Mouse (Mus musculus) C2C12 (cell line): ENCODE measurements at regions not wholly inside any gene's neighbourhood (a gene's known extent, or its start where the extent isn't known, plus 50 kb on each side); places are given as distances from the start of the nearest gene placed in this dataset.

Source experiments
- H3K27me3 ChIP-seq: one replicate; pipeline ENCODE4 v1.6.1; 2011; ENCODE audit not compliant: control insufficient read depth, insufficient read depth, insufficient read length
- H3K36me3 ChIP-seq: one replicate; pipeline ENCODE4 v1.6.1; 2011; ENCODE audit not compliant: control insufficient read depth, insufficient read depth
- H3K4me3 ChIP-seq: one replicate; pipeline ENCODE4 v1.5.1; 2011; ENCODE audit warnings: mild to moderate bottlenecking, control low read depth; ENCODE audit not compliant: poor library complexity, insufficient read depth, severe bottlenecking
- H3K79me2 ChIP-seq: one replicate; pipeline ENCODE4 v1.6.1; 2011; ENCODE audit not compliant: control insufficient read depth, insufficient read depth
- H3K79me3 ChIP-seq: one replicate; pipeline ENCODE4 v1.6.1; 2011; ENCODE audit warnings: low read depth, control low read depth
- H3ac ChIP-seq: one replicate; pipeline ENCODE3; 2011; ENCODE audit warnings: low read depth; ENCODE audit not compliant: control insufficient read depth, insufficient read length
- CEBPB ChIP-seq: IDR thresholded peaks from one replicate; pipeline ENCODE4 v1.6.1; 2011; ENCODE audit warnings: low read depth, mild to moderate bottlenecking, control low read depth, moderate library complexity
- CTCF ChIP-seq: IDR thresholded peaks from one replicate; pipeline ENCODE4 v1.5.1; 2011; ENCODE audit not compliant: control insufficient read depth, insufficient read depth, insufficient read length
- FOSL1 ChIP-seq: IDR thresholded peaks from one replicate; pipeline ENCODE4 v1.8.0; 2011; ENCODE audit warnings: mild to moderate bottlenecking, low read length; ENCODE audit not compliant: poor library complexity, insufficient read depth, severe bottlenecking
- MAX ChIP-seq: IDR thresholded peaks from one replicate; pipeline ENCODE4 v1.6.1; 2011; ENCODE audit warnings: mild to moderate bottlenecking, control low read depth
- MYOD1 ChIP-seq: IDR thresholded peaks from one replicate; pipeline ENCODE4 v1.6.1; 2011; ENCODE audit warnings: low read depth; ENCODE audit not compliant: control insufficient read depth, insufficient read length
- MYOG ChIP-seq: IDR thresholded peaks from one replicate; pipeline ENCODE4 v1.6.1; 2011; ENCODE audit not compliant: control insufficient read depth, insufficient read length; ENCODE audit errors: extremely low read depth
- USF1 ChIP-seq: IDR thresholded peaks from one replicate; pipeline ENCODE4 v1.6.1; 2011; ENCODE audit warnings: low read depth, mild to moderate bottlenecking, control low read depth, moderate library complexity

DNA sequence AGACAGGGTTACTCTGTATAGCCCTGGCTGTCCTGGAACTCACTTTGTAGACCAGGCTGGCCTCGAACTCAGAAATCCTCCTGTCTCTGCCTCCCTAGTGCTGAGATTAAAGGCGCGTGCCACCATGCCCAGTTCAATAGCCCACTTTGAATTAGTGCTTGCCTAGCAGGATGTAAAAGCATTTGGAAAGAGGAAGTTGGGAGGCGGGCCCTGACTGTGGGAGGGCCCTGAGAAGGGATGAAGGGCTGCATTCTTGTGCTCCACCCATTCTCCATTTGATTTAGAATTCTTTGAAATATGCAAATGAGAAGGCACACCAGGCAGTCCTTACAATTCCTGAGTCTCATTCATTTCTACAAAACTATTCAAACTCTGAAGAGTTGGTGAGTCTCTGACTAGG is 287.6 kb downstream of the Barhl2 start:
- Histone ChIP-seq H3K79me2 (no peaks in the 10 kb centered on the region), H3K79me3 (no peaks in the 10 kb centered on the region), H3K36me3 (no peaks in the 10 kb centered on the region), H3ac (no peak overlapping the region), H3K27me3 (no peaks in the 10 kb centered on the region), H3K4me3 (no peak overlapping the region)
- no peak for TF ChIP-seq CTCF
- TF ChIP-seq MYOD1, result no peak
- no peak for TF ChIP-seq FOSL1
- TF ChIP-seq MYOG, result no peak
- no peak for TF ChIP-seq MAX
- TF ChIP-seq USF1, result no peak
- no peak for TF ChIP-seq CEBPB

DNA sequence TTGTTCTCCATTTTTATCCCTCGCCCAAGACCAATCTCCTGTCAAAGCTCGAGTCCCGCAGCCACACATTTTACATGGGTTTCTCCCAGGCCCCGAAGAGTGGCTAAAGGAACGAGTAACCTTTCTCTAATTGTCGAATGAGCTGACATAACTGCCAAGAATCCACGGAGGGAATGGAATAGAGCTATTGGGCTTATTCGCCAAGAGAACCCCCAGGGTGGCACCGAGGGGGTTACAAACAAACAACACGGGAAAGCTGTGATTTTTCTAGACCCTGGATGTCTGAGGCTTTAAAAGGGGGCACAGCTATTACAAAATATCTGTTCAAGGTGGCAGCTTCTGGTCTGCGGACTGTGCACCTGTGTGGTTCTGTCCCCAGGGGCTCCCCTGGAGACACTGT is 290.4 kb downstream of the Barhl2 start:
- Histone ChIP-seq H3K27me3 (no peaks in the 10 kb centered on the region), H3K79me2 (no peaks in the 10 kb centered on the region), H3K4me3 (no peak overlapping the region), H3ac (no peak overlapping the region), H3K36me3 (no peaks in the 10 kb centered on the region), H3K79me3 (no peaks in the 10 kb centered on the region)
- TF ChIP-seq MYOG (no peak), CEBPB (no peak), CTCF (no peak), FOSL1 (no peak), MAX (no peak), MYOD1 (no peak), USF1 (no peak)

DNA sequence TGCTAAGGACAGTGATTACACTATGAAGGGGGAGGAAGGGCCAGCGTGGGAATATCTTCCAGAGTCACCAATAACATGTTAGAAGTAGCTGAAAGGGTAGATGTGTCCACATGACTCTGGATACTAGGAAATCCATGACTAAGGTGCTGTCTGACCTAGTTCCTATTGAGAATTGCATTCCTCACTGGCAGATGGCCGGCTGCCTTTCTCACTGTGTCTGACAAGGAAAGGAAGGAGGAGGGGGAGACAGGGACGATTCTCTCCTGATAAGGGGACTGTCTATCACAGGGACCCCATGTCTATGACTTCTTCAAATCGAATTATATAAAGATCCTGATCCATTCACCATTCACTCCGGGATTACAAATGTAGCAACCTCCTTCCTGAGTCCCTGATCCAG is 289.9 kb downstream of the Zfp326 start:
- Histone ChIP-seq H3K27me3 (no peaks in the 10 kb centered on the region), H3ac (no peak overlapping the region), H3K36me3 (no peaks in the 10 kb centered on the region), H3K4me3 (no peak overlapping the region), H3K79me3 (no peaks in the 10 kb centered on the region), H3K79me2 (no peaks in the 10 kb centered on the region)
- TF ChIP-seq FOSL1 (no peak), CTCF (no peak), MYOD1 (no peak), MYOG (no peak), MAX (no peak), CEBPB (no peak), USF1 (no peak)

DNA sequence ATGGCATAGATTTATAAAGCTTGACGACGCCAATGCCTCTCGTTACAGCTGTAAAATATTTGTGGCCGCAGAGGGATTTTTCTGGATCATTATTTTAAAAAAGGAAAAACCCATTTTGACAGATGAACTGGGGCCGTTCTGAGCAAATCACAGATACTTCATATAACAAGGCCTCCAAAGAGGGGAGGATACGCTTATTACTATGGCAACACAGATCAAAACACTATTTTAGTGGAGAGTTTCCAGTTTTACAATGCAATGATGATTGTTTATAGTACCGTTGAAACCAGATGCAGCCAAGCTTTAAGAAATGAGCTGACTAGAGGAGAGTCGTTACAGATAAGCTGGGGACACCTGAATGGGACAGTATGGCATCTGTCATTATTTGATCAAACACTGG is 287.8 kb downstream of the Zfp326 start:
- no peak overlapping the region for H3ac ChIP-seq
- H3K79me3 ChIP-seq, result no peaks in the 10 kb centered on the region
- no peaks in the 10 kb centered on the region for H3K79me2 ChIP-seq
- no peaks in the 10 kb centered on the region for H3K36me3 ChIP-seq
- no peak overlapping the region for H3K4me3 ChIP-seq
- TF ChIP-seq CEBPB, result no peak
- H3K27me3 ChIP-seq, result no peaks in the 10 kb centered on the region

DNA sequence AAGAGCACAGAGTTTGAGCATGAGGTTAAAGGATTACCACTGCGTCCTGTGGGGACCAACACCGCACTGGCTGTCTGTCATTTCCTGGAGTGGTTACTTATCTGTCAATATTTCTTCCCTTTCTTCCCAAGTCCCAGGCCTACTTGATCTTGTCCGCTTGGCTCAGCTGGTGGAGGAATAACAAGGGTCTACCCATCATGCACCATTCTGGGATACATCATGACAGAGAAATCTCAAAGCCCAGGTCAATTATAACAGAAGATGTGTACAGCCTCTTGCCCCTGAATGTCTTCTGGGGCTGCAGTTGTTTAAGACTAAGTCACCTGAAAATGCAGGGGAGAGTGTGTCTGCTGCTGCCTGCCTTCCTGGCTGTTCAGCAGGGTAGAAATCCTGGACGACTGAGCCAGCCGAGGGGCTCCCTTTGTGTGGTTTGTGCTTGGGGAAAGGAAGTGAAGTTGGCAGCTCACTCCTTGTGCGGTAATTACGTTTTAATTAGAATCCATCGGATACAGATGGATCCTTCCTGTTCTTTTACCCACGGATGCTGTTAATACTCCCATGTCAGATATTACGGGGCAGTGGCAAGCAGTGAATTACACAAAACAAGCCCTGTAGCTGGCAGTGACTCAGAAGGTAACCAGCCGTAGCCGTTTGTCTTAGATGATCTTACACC is 286.8 kb downstream of the Zfp326 start:
- no peak overlapping the region for H3K4me3 ChIP-seq
- H3ac ChIP-seq, result no peak overlapping the region
- TF ChIP-seq CEBPB (no peak), CTCF (no peak), USF1 (no peak), MYOD1 (no peak), MYOG (no peak), MAX (no peak), FOSL1 (no peak)
- H3K27me3 ChIP-seq, result no peaks in the 10 kb centered on the region
- H3K79me2 ChIP-seq, result no peaks in the 10 kb centered on the region
- no peaks in the 10 kb centered on the region for H3K36me3 ChIP-seq
- no peaks in the 10 kb centered on the region for H3K79me3 ChIP-seq

DNA sequence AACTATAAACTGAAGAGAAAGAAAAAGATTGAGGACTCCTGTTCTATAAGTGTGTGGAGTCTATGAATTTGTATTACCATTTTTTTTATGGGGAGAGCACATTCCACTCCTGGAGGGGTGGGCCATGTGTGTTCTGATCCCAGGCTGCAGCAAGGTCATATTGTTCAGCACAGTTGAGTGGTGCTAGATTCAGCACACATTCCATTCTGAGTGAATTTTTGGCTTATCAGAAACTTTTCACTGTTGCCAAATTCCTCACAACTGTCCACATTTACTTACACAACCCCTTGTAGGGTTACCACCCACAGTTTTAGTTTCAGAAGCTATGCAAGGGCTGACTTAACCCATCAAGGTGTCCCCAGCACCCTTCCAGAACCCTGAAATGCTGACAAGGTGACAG is 262.7 kb downstream of the Zfp326 start:
- Histone ChIP-seq H3K79me2 (no peaks in the 10 kb centered on the region), H3ac (no peak overlapping the region), H3K36me3 (no peaks in the 10 kb centered on the region), H3K27me3 (no peaks in the 10 kb centered on the region), H3K4me3 (no peak overlapping the region), H3K79me3 (no peaks in the 10 kb centered on the region)
- TF ChIP-seq FOSL1 (no peak), MYOG (no peak), CTCF (no peak), USF1 (no peak), CEBPB (no peak), MAX (no peak)
